Mouse (Mus musculus) heart, postnatal 0 days (tissue): ENCODE results near the gene Brd2. TPM values are rescaled to one million over a fixed set of nuclear protein-coding genes. Genes with fewer than 3 reads are reported as not detected.

Experiments
- ATAC-seq: fragments of 200-750 bp; cut with Nextera tagmentation; 2 replicates; pipeline ENCODE4 v1.8.0; 2017; ENCODE audit warnings: low read depth, moderate number of reproducible peaks, moderate library complexity; ENCODE audit not compliant: insufficient read depth
- DNase-seq: peaks from one replicate; pipeline ENCODE4 v3.0.0-alpha.2; 2016; ENCODE audit warnings: low spot score
- H3K27ac ChIP-seq: fragments of 300-500 bp; sonication (generic); 2 replicates; pipeline ENCODE4 v1.5.1; 2014; ENCODE audit warnings: low read depth, mild to moderate bottlenecking
- H3K27me3 ChIP-seq: fragments of 300-500 bp; sonication (generic); 2 replicates; pipeline ENCODE4 v1.6.1; 2014; ENCODE audit warnings: low read length, mixed read lengths; ENCODE audit not compliant: control insufficient read depth, insufficient read depth
- H3K36me3 ChIP-seq: fragments of 300-500 bp; sonication (generic); replicated peaks from 2 replicates; pipeline ENCODE4 v1.6.1; 2014; ENCODE audit warnings: low read length, mixed read lengths; ENCODE audit not compliant: control insufficient read depth, insufficient read depth
- H3K4me1 ChIP-seq: fragments of 300-500 bp; sonication (generic); 2 replicates; pipeline ENCODE4 v1.6.1; 2014; ENCODE audit warnings: antibody characterized with exemption; ENCODE audit not compliant: control insufficient read depth, insufficient read depth
- H3K4me2 ChIP-seq: fragments of 300-500 bp; sonication (generic); 2 replicates; pipeline ENCODE4 v1.6.1; 2014; ENCODE audit warnings: low read depth, mild to moderate bottlenecking, low read length, moderate library complexity
- H3K4me3 ChIP-seq: fragments of 300-500 bp; sonication (generic); 2 replicates; pipeline ENCODE4 v1.5.1; 2014; ENCODE audit warnings: low read depth, low read length
- H3K9ac ChIP-seq: fragments of 300-500 bp; sonication (generic); replicated peaks from 2 replicates; pipeline ENCODE4 v1.6.1; 2014; ENCODE audit warnings: low read depth, low read length, mixed read lengths
- H3K9me3 ChIP-seq: fragments of 300-500 bp; sonication (generic); replicated peaks from 2 replicates; pipeline ENCODE4 v1.6.1; 2016; ENCODE audit warnings: low read length; ENCODE audit not compliant: control insufficient read depth
- CTCF ChIP-seq: IDR thresholded peaks from 2 replicates; pipeline ENCODE4 v1.5.1; 2016; ENCODE audit warnings: antibody characterized with exemption, control low read depth, low read depth
- EP300 ChIP-seq: IDR thresholded peaks from 2 replicates; pipeline ENCODE4 v1.6.1; 2016; ENCODE audit warnings: antibody characterized with exemption, low read depth
- WGBS: fragments of 180-500 bp; shearing (Covaris S2); extraction: QIAGEN DNeasy Blood & Tissue Kit; methylation state at CpG from one replicate; pipeline ENCODE4 v1.1.7; 2014; 5-methylcytosine and 5-hydroxymethylcytosine counted together
- polyA plus RNA-seq: library from polyadenylated mRNA; unstranded; fragments of >200 nt; fragmentation: Nextera tagmentation; extraction: Ambion mirVana; gene quantifications from 2 replicates; pipeline ENCODE4 v1.2.1, GENCODE M21; 2015
- total RNA-seq: library from RNA; depleted of rRNA; stranded (reverse); fragments of >200 nt; gene quantifications from 2 replicates; pipeline ENCODE4 v1.2.3, GENCODE M21; 2014; ENCODE audit warnings: low replicate concordance

Gene Brd2
- total and polyA plus RNA-seq, 2 experiments from 2014 or later = 38.4 to 87.5 TPM

DNA sequence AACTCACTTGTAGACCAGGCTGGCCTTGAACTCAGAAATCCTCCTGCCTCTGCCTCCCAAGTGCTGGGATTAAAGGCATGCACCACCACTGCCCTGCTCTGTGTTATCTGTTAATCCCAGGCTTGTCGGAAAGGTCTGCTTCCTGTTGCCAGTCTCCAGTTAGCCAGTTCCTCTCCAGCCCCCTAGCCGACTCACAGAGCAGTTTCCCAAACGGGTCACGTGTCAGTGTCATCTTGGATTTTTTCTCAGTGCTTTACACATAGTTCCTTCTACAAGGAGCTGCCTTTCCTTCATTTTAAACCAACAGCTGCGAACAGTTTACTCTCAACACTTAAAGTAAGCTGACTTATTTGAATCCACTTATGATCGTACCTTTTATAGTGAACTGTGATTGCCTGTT, 2.2 kb upstream of the Brd2 start:
- DNase-seq (no peak), ATAC-seq (no peak)
- WGBS = 59% methylated on average over 6 of the region's 6 CpGs
- Histone ChIP-seq H3K4me3 (no peak overlapping the region), H3K4me2 (no peak overlapping the region), H3K36me3 (no peaks in the 10 kb centered on the region), H3K9ac (no peak overlapping the region), H3K27ac (no peak overlapping the region), H3K4me1 (peaks cover 19% of the 10 kb centered on the region), H3K27me3 (no peaks in the 10 kb centered on the region), H3K9me3 (no peaks in the 10 kb centered on the region)
- no peak for TF ChIP-seq CTCF
- no peak for TF ChIP-seq EP300

DNA sequence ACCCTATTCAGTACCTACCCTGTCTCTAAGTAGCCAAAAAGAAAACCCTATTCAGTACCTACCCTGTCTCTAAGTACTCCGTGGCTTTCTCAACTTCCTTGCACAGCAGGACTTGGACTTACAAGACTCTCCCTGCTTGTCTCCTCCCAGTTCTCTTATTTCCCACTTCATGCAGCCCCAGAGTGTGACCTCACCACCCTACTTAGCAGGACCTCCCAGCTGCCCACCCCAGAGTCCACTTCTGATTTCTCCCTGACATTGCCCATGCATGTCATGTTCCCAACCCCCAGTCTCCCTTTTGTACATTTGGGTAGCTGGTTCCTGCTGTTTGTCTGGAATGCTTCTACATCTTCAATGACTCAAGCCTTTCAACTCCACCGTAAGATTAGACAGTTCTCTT, 1.1 kb upstream of the Brd2 start:
- Histone ChIP-seq H3K36me3 (peaks cover 5% of the 10 kb centered on the region), H3K9me3 (no peaks in the 10 kb centered on the region), H3K27ac (peak overlapping the region; percentile 100), H3K9ac (peak overlapping the region; percentile 97), H3K4me2 (peak overlapping the region; percentile 90), H3K4me1 (peaks cover 19% of the 10 kb centered on the region), H3K27me3 (no peaks in the 10 kb centered on the region), H3K4me3 (peak overlapping the region; percentile 95)
- DNase-seq (peak; percentile 58), ATAC-seq (no peak)
- TF ChIP-seq CTCF (no peak), EP300 (no peak)
- WGBS = 0% methylated on average over 2 of the region's 2 CpGs

DNA sequence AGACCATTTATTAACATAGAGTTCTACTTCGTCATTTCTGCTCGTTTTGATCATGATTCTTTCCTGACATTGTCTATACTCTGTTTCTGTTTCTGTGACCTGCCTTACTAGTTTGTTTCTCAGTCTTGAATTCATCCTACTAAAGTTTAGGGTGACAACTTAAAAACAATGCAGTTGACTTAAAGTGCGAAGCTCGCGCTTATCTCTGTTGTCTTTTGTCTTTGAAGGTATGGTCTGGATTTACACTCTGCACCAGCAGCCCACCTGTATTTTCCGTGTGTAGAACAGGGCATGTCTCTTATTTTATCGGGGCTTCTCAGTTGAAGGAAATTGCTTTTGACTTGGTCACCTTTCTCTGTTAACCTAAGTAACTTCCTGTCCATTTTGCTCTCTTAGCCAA, 677 bp upstream of the Brd2 start:
- Histone ChIP-seq H3K4me1 (peaks cover 16% of the 10 kb centered on the region), H3K9ac (peak overlapping the region; percentile 97), H3K9me3 (no peaks in the 10 kb centered on the region), H3K4me3 (peak overlapping the region; percentile 95), H3K36me3 (peaks cover 9% of the 10 kb centered on the region), H3K27ac (peak overlapping the region; percentile 100), H3K27me3 (no peaks in the 10 kb centered on the region), H3K4me2 (peak overlapping the region; percentile 90)
- ATAC-seq (no peak), DNase-seq (no peak)
- under 1% methylated on average over 7 of the region's 7 CpGs for WGBS
- no peak for TF ChIP-seq EP300
- no peak for TF ChIP-seq CTCF

DNA sequence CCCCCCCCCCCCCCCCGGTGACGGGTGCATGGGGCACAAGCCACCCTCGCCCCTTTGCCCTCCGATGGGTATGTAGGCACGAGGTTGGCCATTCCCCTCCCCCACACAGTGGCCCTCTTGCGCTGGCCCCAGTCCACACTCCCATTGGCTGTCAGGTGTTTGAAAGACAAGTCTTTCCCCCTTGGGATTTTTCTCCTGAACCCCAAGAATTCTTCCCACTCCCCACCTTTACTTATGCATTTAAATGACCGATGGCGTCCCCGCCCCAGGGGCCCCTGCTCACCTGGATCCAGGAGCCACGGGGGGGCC, 601 bp downstream of the Brd2 start:
- H3K27ac ChIP-seq = peak overlapping the region; percentile 100
- peak overlapping the region; percentile 95 for H3K4me3 ChIP-seq
- H3K4me2 ChIP-seq = peak overlapping the region; percentile 90
- peaks cover 14% of the 10 kb centered on the region for H3K36me3 ChIP-seq
- no peak for ATAC-seq
- WGBS = 0% methylated on average over 8 of the region's 10 CpGs
- peaks cover 10% of the 10 kb centered on the region for H3K4me1 ChIP-seq
- H3K27me3 ChIP-seq = no peaks in the 10 kb centered on the region
- DNase-seq = peak; percentile 40
- no peaks in the 10 kb centered on the region for H3K9me3 ChIP-seq
- H3K9ac ChIP-seq = peak overlapping the region; percentile 97
- TF ChIP-seq CTCF = no peak
- TF ChIP-seq EP300 = no peak

DNA sequence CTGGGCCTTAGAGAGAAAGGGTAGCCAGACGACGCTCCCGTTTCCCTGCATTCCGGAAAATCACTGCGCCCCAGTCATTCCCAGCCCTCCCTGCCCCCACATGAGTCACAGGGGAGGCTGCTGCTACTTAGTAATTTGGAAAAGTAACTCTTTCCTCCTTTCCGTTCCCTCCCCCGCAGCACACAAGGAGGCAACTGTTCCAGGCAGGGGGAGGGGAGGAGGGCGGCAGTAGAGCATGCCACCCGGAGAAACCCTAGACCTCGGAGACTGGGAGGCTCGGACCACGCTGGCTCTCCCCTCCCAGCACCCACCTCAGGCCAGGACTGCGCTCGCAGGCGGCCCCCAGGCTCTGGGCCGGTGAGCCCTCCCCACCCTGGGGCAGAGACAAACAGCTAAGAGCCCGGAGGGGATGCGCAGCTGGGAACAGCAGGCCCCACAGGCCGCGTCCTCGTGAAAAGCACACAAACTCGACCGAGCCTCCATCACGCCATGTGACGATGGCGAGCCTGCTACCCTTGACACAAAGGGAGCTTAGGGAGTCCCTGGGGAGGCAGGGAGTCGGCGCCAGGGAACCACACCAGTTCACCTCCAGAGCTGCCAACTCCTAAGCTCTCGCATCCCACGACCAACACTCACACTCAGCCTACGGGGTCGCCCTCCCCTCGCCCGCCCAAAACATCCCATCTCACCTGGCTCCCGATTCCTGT, 1.1 kb downstream of the Brd2 start:
- Histone ChIP-seq H3K4me2 (peak overlapping the region; percentile 90), H3K27ac (peak overlapping the region; percentile 100), H3K9me3 (no peaks in the 10 kb centered on the region), H3K36me3 (peaks cover 19% of the 10 kb centered on the region), H3K9ac (peak overlapping the region; percentile 97), H3K4me1 (peaks cover 15% of the 10 kb centered on the region), H3K4me3 (peak overlapping the region; percentile 95), H3K27me3 (no peaks in the 10 kb centered on the region)
- WGBS = under 1% methylated on average over 30 of the region's 35 CpGs
- no peak; the same call in 1 of the 2 replicates for TF ChIP-seq EP300
- no peak for TF ChIP-seq CTCF
- peak; percentile 16 for ATAC-seq
- DNase-seq = peak; percentile 92

DNA sequence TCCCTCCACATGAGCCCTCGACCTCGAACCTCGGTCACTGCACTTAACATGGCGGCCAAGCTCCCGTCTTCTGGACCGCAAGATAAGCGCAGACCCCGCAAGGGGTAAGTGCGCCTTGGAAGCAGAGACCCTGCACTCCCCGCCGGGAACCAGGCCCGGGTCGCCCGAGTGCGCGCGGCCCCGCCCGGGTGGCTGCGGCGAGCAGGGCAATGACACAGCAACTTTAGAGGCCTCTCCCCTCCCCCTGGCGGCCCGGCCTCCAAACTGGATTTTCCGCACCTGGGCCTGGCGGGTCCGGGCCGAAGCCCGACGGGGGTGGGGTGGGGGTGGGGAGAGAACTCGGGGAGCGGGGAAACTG, 1.6 kb downstream of the Brd2 start:
- no peaks in the 10 kb centered on the region for H3K27me3 ChIP-seq
- ATAC-seq = peak; percentile 15

More for the DNA sequence above, 1.6 kb downstream of the Brd2 start:
- no peaks in the 10 kb centered on the region for H3K9me3 ChIP-seq
- peaks cover 24% of the 10 kb centered on the region for H3K36me3 ChIP-seq
- TF ChIP-seq EP300 (no peak), CTCF (peak; percentile 23; the same call in 1 of the 2 replicates)
- peak overlapping the region; percentile 97 for H3K9ac ChIP-seq
- peak overlapping the region; percentile 90 for H3K4me2 ChIP-seq
- peak overlapping the region; percentile 95 for H3K4me3 ChIP-seq
- H3K4me1 ChIP-seq = peaks cover 15% of the 10 kb centered on the region
- H3K27ac ChIP-seq = peak overlapping the region; percentile 100
- WGBS = under 1% methylated on average over 26 of the region's 31 CpGs
- no peak for DNase-seq
